Mouse (Mus musculus) stomach, embryonic 16.5 days (tissue): ENCODE measurements around the gene Ccdc189. TPM values are rescaled to one million over a fixed set of nuclear protein-coding genes. Genes with fewer than 3 reads are reported as not detected.

ENCODE experiments used
- ATAC-seq: fragments of 200-750 bp; cut with Nextera tagmentation; 2 replicates; pipeline ENCODE4 v1.8.0; 2017; ENCODE audit warnings: moderate number of reproducible peaks, moderate TSS enrichment; ENCODE audit not compliant: insufficient read depth, low FRiP score
- H3K27ac ChIP-seq: fragments of 300-500 bp; sonication (generic); 2 replicates; pipeline ENCODE4 v1.5.1; 2014; ENCODE audit warnings: low read length
- H3K27me3 ChIP-seq: fragments of 300-500 bp; sonication (generic); 2 replicates; pipeline ENCODE4 v1.6.1; 2014; ENCODE audit warnings: low read length, control low read depth, mixed read lengths; ENCODE audit not compliant: control insufficient read depth, insufficient read depth
- H3K36me3 ChIP-seq: fragments of 300-500 bp; sonication (generic); 2 replicates; pipeline ENCODE4 v1.6.1; 2014; ENCODE audit warnings: low read length; ENCODE audit not compliant: control insufficient read depth, insufficient read depth
- H3K4me1 ChIP-seq: fragments of 300-500 bp; sonication (generic); 2 replicates; pipeline ENCODE4 v1.6.1; 2014; ENCODE audit warnings: low read length, control low read depth, mixed read lengths; ENCODE audit not compliant: control insufficient read depth, insufficient read depth
- H3K4me2 ChIP-seq: fragments of 300-500 bp; sonication (generic); 2 replicates; pipeline ENCODE4 v1.6.1; 2014; ENCODE audit warnings: low read depth, low read length, mixed read lengths
- H3K4me3 ChIP-seq: fragments of 300-500 bp; sonication (generic); replicated peaks from 2 replicates; pipeline ENCODE4 v1.5.1; 2014; ENCODE audit warnings: mild to moderate bottlenecking, low read length
- H3K9ac ChIP-seq: fragments of 300-500 bp; sonication (generic); 2 replicates; pipeline ENCODE4 v1.6.1; 2014; ENCODE audit warnings: low read length
- H3K9me3 ChIP-seq: fragments of 300-500 bp; sonication (generic); replicated peaks from 2 replicates; pipeline ENCODE4 v1.6.1; 2016; ENCODE audit warnings: low read length, control low read depth; ENCODE audit not compliant: control insufficient read depth
- WGBS: fragments of 180-500 bp; shearing (Covaris S2); extraction: QIAGEN DNeasy Blood & Tissue Kit; methylation state at CpG from one replicate; pipeline ENCODE4 v1.1.7; 2014; 5-methylcytosine and 5-hydroxymethylcytosine counted together
- polyA plus RNA-seq: library from polyadenylated mRNA; unstranded; fragments of >200 nt; fragmentation: Nextera tagmentation; extraction: Ambion mirVana; gene quantifications from 2 replicates; pipeline ENCODE4 v1.2.1, GENCODE M21; 2015

Gene Ccdc189
- polyA plus RNA-seq, 1 experiment from 2014 or later, result 8.1 TPM

DNA sequence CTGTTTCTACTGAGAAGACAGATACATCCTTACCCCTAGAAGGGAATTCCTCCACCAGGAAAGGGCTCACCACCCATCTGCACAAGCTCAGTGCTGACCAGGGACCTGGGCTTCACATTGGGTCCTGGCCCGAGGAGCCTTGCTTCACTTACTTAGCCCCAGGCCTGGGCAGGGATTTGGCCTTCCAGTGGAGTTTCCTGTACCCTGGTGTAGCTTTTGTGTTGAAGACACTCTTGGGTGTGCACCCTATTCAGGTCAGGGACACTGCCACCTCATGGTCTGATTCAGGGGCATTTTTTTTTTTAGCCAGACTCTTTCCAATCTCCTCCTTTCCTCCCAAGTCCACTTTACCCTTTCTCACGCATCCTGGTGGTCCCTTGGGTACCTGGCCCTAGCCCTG is 14.5 kb upstream of the Ccdc189 start:
- H3K27ac ChIP-seq, result no peak overlapping the region
- H3K4me3 ChIP-seq, result no peak overlapping the region
- ATAC-seq, result no peak
- no peak overlapping the region for H3K9ac ChIP-seq
- H3K4me2 ChIP-seq, result no peak overlapping the region
- H3K27me3 ChIP-seq, result no peaks in the 10 kb centered on the region
- H3K36me3 ChIP-seq, result peaks cover 6% of the 10 kb centered on the region; the same call in 1 of the 2 replicates
- no peaks in the 10 kb centered on the region for H3K4me1 ChIP-seq
- H3K9me3 ChIP-seq, result no peaks in the 10 kb centered on the region
- 91% methylated on average over 2 of the region's 2 CpGs for WGBS

DNA sequence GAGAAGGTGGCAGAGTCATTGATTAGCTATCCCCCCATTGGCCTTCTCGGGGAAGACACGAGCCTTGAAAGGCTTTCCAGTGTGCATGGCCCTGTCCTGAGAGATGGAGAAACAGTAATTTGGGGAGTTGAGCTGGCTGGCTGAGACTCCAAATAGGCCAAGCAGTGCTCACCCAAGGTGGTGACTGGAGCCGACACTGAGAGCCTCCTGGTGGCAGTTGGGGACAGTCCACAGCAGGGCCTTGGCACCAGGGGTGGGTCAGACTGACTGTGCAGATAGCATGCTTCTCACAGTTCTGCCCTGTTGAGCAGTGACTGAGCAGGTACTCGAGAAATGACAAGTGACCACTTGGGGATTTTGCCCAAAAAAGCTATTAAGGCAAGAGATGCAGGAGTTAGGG is 13.3 kb upstream of the Ccdc189 start:
- WGBS, result 80% methylated on average over 4 of the region's 4 CpGs
- H3K36me3 ChIP-seq, result peaks cover 18% of the 10 kb centered on the region

DNA sequence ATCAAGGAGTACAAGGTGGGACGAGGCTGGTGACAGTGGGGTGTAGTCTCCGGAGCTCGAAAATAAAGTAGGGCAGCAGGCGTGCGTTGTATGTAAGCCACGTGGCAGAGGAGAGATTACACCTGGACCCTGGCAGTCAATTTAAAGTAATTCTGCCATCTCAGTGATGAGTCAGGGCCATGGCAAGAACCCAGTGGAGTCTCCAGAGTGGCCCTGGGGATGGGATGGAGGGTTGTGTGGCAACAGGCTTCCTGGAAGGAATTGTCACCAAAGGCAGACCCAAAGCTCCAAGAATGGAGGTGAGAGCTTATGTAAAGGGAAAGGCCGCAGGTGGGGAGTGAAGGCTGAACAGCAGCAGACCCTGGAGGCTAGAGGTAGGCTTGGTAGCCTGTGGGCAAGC is 12.2 kb upstream of the Ccdc189 start:
- no peaks in the 10 kb centered on the region for H3K4me1 ChIP-seq
- 95% methylated on average over 7 of the region's 7 CpGs for WGBS
- ATAC-seq, result no peak
- no peak overlapping the region for H3K4me2 ChIP-seq
- no peak overlapping the region for H3K9ac ChIP-seq
- no peaks in the 10 kb centered on the region for H3K27me3 ChIP-seq
- no peak overlapping the region for H3K27ac ChIP-seq
- H3K36me3 ChIP-seq, result peaks cover 29% of the 10 kb centered on the region
- H3K4me3 ChIP-seq, result no peak overlapping the region
- H3K9me3 ChIP-seq, result no peaks in the 10 kb centered on the region

More for the DNA sequence above, 13.3 kb upstream of the Ccdc189 start:
- no peak overlapping the region for H3K9ac ChIP-seq
- ATAC-seq, result no peak
- H3K4me3 ChIP-seq, result no peak overlapping the region
- no peaks in the 10 kb centered on the region for H3K9me3 ChIP-seq
- H3K4me1 ChIP-seq, result no peaks in the 10 kb centered on the region
- no peak overlapping the region for H3K27ac ChIP-seq
- no peaks in the 10 kb centered on the region for H3K27me3 ChIP-seq
- H3K4me2 ChIP-seq, result no peak overlapping the region

DNA sequence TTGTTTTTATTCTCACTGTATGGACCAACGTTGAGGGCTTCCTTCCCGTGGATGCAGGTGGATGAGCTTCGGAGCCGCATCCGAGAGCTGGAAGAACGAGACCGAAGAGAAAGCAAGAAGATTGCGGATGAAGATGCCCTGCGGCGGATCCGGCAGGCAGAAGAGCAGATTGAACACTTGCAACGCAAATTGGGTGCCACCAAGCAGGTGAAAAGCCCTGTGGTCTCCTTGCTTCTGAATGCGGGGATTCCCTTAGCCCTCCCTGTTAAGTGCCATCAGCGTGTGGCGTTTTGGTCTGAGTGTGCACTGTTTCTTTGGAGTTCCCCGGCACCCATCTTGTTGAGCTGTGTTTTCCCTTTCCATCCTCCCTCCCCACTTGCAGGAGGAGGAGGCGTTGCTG is 8.4 kb upstream of the Ccdc189 start:
- no peaks in the 10 kb centered on the region for H3K27me3 ChIP-seq
- peaks cover 52% of the 10 kb centered on the region for H3K36me3 ChIP-seq
- no peak overlapping the region for H3K9ac ChIP-seq
- ATAC-seq, result no peak
- 94% methylated on average over 17 of the region's 17 CpGs for WGBS
- H3K9me3 ChIP-seq, result no peaks in the 10 kb centered on the region
- no peak overlapping the region for H3K4me2 ChIP-seq
- no peak overlapping the region for H3K4me3 ChIP-seq
- H3K4me1 ChIP-seq, result no peaks in the 10 kb centered on the region
- H3K27ac ChIP-seq, result no peak overlapping the region

DNA sequence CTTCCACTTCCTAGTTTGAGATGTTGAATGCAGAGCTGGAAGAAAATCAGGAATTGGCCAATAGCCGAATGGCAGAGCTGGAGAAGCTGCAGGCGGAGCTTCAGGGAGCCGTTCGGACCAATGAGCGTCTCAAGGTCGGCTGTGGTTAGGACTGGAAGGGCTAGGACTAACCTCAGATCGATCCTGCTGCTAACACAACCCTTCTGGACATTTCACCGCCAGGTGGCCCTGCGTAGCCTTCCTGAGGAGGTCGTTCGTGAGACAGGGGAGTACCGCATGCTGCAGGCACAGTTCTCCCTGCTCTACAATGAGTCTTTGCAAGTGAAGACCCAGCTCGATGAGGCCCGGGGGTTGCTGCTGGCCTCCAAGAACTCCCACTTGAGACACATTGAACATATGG is 4.2 kb upstream of the Ccdc189 start:
- peaks cover 43% of the 10 kb centered on the region for H3K36me3 ChIP-seq
- no peaks in the 10 kb centered on the region for H3K9me3 ChIP-seq
- H3K4me1 ChIP-seq, result peaks cover 9% of the 10 kb centered on the region
- H3K4me2 ChIP-seq, result no peak overlapping the region
- no peak for ATAC-seq
- H3K27ac ChIP-seq, result no peak overlapping the region
- no peak overlapping the region for H3K4me3 ChIP-seq
- no peak overlapping the region for H3K9ac ChIP-seq
- H3K27me3 ChIP-seq, result no peaks in the 10 kb centered on the region
- WGBS, result 90% methylated on average over 14 of the region's 14 CpGs

DNA sequence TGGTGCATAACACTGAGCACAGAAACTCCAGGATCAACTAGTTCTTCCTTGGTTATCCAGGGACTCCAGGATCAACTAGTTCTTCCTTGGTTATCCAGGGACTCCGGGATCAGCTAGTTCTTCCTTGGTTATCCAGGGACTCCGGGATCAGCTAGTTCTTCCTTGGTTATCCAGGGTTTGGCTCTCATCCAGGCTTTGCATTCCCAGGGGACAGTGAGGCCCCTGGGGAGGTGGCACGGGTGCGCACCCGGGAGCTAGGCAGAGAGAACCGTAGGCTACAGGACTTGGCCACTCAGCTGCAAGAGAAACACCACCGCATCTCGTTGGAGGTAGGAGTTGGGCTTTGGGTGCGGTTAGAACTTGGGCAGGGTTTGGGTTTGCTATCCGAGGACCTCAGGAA is 2.7 kb upstream of the Ccdc189 start:
- Histone ChIP-seq H3K4me2 (no peak overlapping the region), H3K9ac (no peak overlapping the region), H3K9me3 (no peaks in the 10 kb centered on the region), H3K27ac (no peak overlapping the region), H3K4me3 (no peak overlapping the region), H3K27me3 (no peaks in the 10 kb centered on the region), H3K36me3 (peaks cover 28% of the 10 kb centered on the region), H3K4me1 (peaks cover 13% of the 10 kb centered on the region)
- ATAC-seq, result no peak
- 86% methylated on average over 10 of the region's 10 CpGs for WGBS

DNA sequence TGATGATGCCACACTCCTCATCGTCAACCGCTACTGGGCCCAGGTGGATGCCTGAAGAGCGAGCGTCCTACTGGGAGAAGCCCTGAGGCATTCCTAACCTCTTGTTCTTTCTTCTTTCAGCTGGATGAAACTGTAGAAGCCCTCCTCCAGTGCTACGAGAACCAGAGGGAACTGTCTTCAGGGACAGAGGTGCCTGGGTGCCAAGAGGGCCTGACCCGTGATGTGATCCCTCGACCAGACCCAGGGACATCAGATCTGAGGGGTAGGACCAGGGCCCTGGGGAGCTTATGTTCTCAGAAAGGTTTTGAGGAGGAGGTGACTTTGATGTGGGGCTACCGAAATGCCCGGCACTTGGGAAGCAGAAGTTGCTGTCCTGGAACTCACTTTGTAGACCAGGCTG is 1.2 kb upstream of the Ccdc189 start:
- Histone ChIP-seq H3K27me3 (no peaks in the 10 kb centered on the region), H3K36me3 (peaks cover 13% of the 10 kb centered on the region), H3K9me3 (no peaks in the 10 kb centered on the region), H3K4me3 (peak overlapping the region; percentile 72), H3K9ac (peak overlapping the region; percentile 89; the same call in 1 of the 2 replicates), H3K4me1 (peaks cover 13% of the 10 kb centered on the region), H3K4me2 (peak overlapping the region; percentile 78), H3K27ac (no peak overlapping the region)
- no peak for ATAC-seq
- WGBS, result 92% methylated on average over 9 of the region's 9 CpGs

DNA sequence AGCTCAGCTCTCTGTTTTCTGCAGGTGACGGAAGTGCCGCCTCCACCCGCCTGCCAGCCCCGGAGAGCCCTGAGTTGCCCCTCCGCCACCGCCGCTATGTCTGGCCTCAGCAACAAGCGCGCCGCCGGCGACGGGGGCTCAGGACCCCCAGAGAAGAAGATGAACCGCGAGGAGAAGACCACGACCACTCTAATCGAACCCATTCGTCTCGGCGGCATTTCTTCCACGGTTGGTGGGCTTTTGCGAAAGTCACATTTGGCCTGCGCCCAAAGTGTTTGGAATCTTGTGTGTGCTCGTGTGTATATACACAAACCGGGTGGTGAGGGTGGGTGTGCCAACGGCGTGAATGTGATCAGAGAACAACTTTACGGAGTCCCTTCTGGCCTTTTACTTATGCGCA is 506 bp upstream of the Ccdc189 start:
- no peak for ATAC-seq
- Histone ChIP-seq H3K27ac (peak overlapping the region; percentile 44; the same call in 1 of the 2 replicates), H3K9me3 (no peaks in the 10 kb centered on the region), H3K4me1 (peaks cover 13% of the 10 kb centered on the region), H3K4me3 (peak overlapping the region; percentile 72), H3K4me2 (peak overlapping the region; percentile 78), H3K36me3 (peaks cover 9% of the 10 kb centered on the region; the same call in 1 of the 2 replicates), H3K9ac (peak overlapping the region; percentile 89), H3K27me3 (no peaks in the 10 kb centered on the region)
- WGBS, result 3% methylated on average over 29 of the region's 29 CpGs

DNA sequence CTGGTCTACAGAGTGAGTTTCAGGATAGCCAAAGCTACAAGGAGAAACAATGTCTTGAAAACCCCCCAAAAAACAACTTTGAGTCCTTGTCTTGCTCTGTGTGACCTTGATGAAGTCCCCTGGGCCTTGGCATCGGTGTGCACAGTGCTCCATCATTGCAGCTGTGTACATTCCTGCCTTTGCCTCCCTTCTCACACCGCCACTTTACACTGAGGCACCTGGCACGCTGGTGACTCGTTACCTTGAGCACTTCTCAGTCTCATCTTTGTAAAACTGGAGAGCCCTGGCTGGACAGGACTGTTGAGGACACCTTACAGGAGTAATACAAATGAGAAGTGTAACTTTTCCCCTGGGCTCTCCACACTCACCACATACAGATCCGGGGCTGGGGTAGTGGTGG is 1.2 kb downstream of the Ccdc189 start:
- peak overlapping the region; percentile 72 for H3K4me3 ChIP-seq
- peak overlapping the region; percentile 77 for H3K4me2 ChIP-seq
- no peak overlapping the region for H3K27ac ChIP-seq
- H3K9me3 ChIP-seq, result no peaks in the 10 kb centered on the region
- H3K4me1 ChIP-seq, result peaks cover 13% of the 10 kb centered on the region
- H3K9ac ChIP-seq, result peak overlapping the region; percentile 68; the same call in 1 of the 2 replicates
- no peaks in the 10 kb centered on the region for H3K27me3 ChIP-seq
- no peak for ATAC-seq
- H3K36me3 ChIP-seq, result peaks cover 18% of the 10 kb centered on the region
- WGBS, result 52% methylated on average over 5 of the region's 5 CpGs

DNA sequence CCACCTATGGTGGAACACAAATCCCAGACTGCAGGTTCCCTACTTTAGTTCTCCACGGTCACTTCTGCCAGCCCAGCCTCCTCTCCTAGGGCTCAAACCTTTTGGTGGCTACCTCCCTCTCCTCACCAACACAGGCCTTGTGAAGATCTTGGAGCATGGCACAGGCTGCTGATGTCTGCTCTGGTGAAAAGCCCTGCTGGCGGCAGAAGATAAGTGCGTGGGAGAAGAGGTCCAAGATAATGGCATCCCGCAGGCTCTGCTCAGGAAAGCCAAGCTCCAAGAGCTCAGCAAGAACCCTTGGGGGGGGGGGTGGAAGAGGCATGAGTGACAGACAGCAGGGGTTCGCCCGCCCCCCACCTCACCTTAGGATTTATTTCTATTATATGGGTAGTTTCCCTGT is 2.2 kb downstream of the Ccdc189 start:
- Histone ChIP-seq H3K36me3 (peaks cover 22% of the 10 kb centered on the region), H3K9me3 (no peaks in the 10 kb centered on the region), H3K27ac (no peak overlapping the region), H3K4me1 (peaks cover 13% of the 10 kb centered on the region), H3K27me3 (no peaks in the 10 kb centered on the region), H3K9ac (no peak overlapping the region), H3K4me2 (no peak overlapping the region), H3K4me3 (no peak overlapping the region)
- WGBS, result 81% methylated on average over 6 of the region's 6 CpGs
- no peak for ATAC-seq
